Comparison of ENCODE assay signal across 17 mouse cellular contexts in the genomic region with DNA sequence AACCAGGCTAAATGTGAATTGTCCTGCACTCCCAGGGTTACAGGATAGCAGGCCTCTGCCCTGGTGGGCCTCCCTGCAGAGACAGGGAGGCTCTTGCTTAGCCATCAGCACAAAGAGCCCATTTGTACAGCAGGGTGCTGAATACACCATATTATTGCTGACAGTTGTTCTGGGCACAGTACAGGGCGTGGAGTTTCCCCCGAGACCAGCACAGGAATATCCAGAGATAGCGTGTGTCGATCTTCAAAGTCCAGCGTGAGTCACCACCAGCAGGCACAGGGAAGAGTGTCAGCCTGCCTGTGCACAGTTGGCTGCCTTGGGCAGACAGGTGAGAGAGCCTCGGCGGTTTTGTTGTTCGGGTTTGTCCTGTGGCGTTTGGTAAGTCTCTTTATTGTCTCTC.
DNase-seq lines count a peak whose midpoint lies in the region; ATAC-seq lines count a peak whose summit lies in the region.
"Had no signal": no experiment of that assay in that cellular context is flagged by ENCODE, and none has a peak within 500 bp of the region (broad histone marks: within the 10 kb centered on the region; RNA-seq: fewer than 3 reads in every experiment).

No protein-coding gene starts in this region.

- DNase-seq in heart, postnatal 25 days (ENCODE audit: low spot score), result no peak
- no peak for DNase-seq in lung, postnatal 25 days (ENCODE audit: low spot score)
- no peak for DNase-seq in embryonic facial prominence, embryonic 10.5 days (ENCODE audit: low spot score)
- DNase-seq: adrenal gland, postnatal 25 days; cerebellum, adult 11-12 months; gastrocnemius, postnatal 10 days; left cerebral cortex, postnatal 4 days; lung, postnatal 4 days; right cerebral cortex, postnatal 14 days had no signal

- H3K4me2 ChIP-seq in heart, embryonic 15.5 days, result no peak overlapping the region
- no peak overlapping the region for H3K4me2 ChIP-seq in lung, embryonic 16.5 days (ENCODE audit: low read depth, low read length)
- no peak overlapping the region for H3K4me2 ChIP-seq in stomach, embryonic 15.5 days
- H3K4me2 ChIP-seq in kidney, embryonic 16.5 days (replicated peaks; ENCODE audit: low read depth, low read length), result no peak overlapping the region
- H3K4me2 ChIP-seq: forebrain, embryonic 12.5 days; neural tube, embryonic 15.5 days had no signal

- H3K4me1 ChIP-seq in heart, embryonic 15.5 days (replicated peaks), result peaks cover 32% of the 10 kb centered on the region
- H3K4me1 ChIP-seq in lung, embryonic 16.5 days (replicated peaks; ENCODE audit: control insufficient read depth, insufficient read depth, low read length), result peaks cover 29% of the 10 kb centered on the region
- H3K4me1 ChIP-seq in embryonic facial prominence, embryonic 10.5 days, result peaks cover 22% of the 10 kb centered on the region
- peaks cover 25% of the 10 kb centered on the region for H3K4me1 ChIP-seq in stomach, embryonic 15.5 days
- H3K4me1 ChIP-seq in kidney, embryonic 16.5 days (ENCODE audit: insufficient read depth, low read length), result peaks cover 7% of the 10 kb centered on the region

- no peak overlapping the region for H3K9ac ChIP-seq in heart, embryonic 15.5 days
- 0 out of 2 replicates have a peak overlapping the region, but pooled peaks have one; percentile 36 for H3K9ac ChIP-seq in lung, embryonic 16.5 days (ENCODE audit: low read length)
- H3K9ac ChIP-seq in stomach, embryonic 15.5 days, result no peak overlapping the region
- no peak overlapping the region for H3K9ac ChIP-seq in kidney, embryonic 16.5 days (replicated peaks; ENCODE audit: low read length)
- H3K9ac ChIP-seq: forebrain, embryonic 12.5 days; neural tube, embryonic 15.5 days had no signal

- H3K27ac ChIP-seq in heart, embryonic 15.5 days, result peak overlapping the region; percentile 32; the same call in 1 of the 2 replicates
- H3K27ac ChIP-seq in lung, embryonic 16.5 days (ENCODE audit: low read length), result peak overlapping the region; percentile 86
- H3K27ac ChIP-seq in embryonic facial prominence, embryonic 10.5 days (replicated peaks), result 0 out of 2 replicates have a peak overlapping the region, but pooled peaks have one; percentile 27
- peak overlapping the region; percentile 65; the same call in 1 of the 2 replicates for H3K27ac ChIP-seq in stomach, embryonic 15.5 days
- H3K27ac ChIP-seq in kidney, embryonic 16.5 days (ENCODE audit: low read length), result no peak overlapping the region
- H3K27ac ChIP-seq: forebrain, embryonic 12.5 days; neural tube, embryonic 15.5 days had no signal

- no peak overlapping the region for H3K4me3 ChIP-seq in heart, embryonic 15.5 days
- H3K4me3 ChIP-seq in lung, embryonic 16.5 days (ENCODE audit: low read length), result no peak overlapping the region
- H3K4me3 ChIP-seq in embryonic facial prominence, embryonic 10.5 days, result no peak overlapping the region
- no peak overlapping the region for H3K4me3 ChIP-seq in stomach, embryonic 15.5 days (replicated peaks)
- no peak overlapping the region for H3K4me3 ChIP-seq in kidney, embryonic 16.5 days (ENCODE audit: low read length)
- H3K4me3 ChIP-seq: forebrain, embryonic 12.5 days; neural tube, embryonic 15.5 days had no signal

- ATAC-seq in heart, embryonic 15.5 days (replicated peaks; ENCODE audit: insufficient number of reproducible peaks, insufficient read depth, low FRiP score, low read depth), result no peak
- ATAC-seq in lung, embryonic 16.5 days (ENCODE audit: low read depth), result peak; percentile 46; the same call in 1 of the 2 replicates
- peak; percentile 30; the same call in 1 of the 2 replicates for ATAC-seq in stomach, embryonic 15.5 days (ENCODE audit: insufficient read depth, low FRiP score, low read depth)
- no peak for ATAC-seq in kidney, embryonic 16.5 days (ENCODE audit: low FRiP score, low TSS enrichment)
- ATAC-seq: hindbrain, embryonic 16.5 days; midbrain, embryonic 16.5 days had no signal

- H3K9me3 ChIP-seq in heart, embryonic 15.5 days (replicated peaks), result no peaks in the 10 kb centered on the region
- no peaks in the 10 kb centered on the region for H3K9me3 ChIP-seq in lung, embryonic 16.5 days (ENCODE audit: control insufficient read depth, low read length)
- H3K9me3 ChIP-seq in embryonic facial prominence, embryonic 10.5 days, result no peaks in the 10 kb centered on the region
- no peaks in the 10 kb centered on the region for H3K9me3 ChIP-seq in stomach, embryonic 15.5 days
- H3K9me3 ChIP-seq in kidney, embryonic 16.5 days (ENCODE audit: low read length), result no peaks in the 10 kb centered on the region
- H3K9me3 ChIP-seq: forebrain, embryonic 12.5 days; neural tube, embryonic 15.5 days had no signal

- no peaks in the 10 kb centered on the region for H3K27me3 ChIP-seq in heart, embryonic 15.5 days
- no peaks in the 10 kb centered on the region for H3K27me3 ChIP-seq in lung, embryonic 16.5 days (ENCODE audit: control insufficient read depth, insufficient read depth, low read depth, low read length)
- H3K27me3 ChIP-seq in embryonic facial prominence, embryonic 10.5 days (replicated peaks; ENCODE audit: low read depth, poor library complexity, severe bottlenecking), result no peaks in the 10 kb centered on the region
- H3K27me3 ChIP-seq in stomach, embryonic 15.5 days (replicated peaks), result no peaks in the 10 kb centered on the region
- no peaks in the 10 kb centered on the region for H3K27me3 ChIP-seq in kidney, embryonic 16.5 days (ENCODE audit: insufficient read depth, low read length)
- H3K27me3 ChIP-seq: forebrain, embryonic 12.5 days; neural tube, embryonic 15.5 days had no signal

- H3K36me3 ChIP-seq in heart, embryonic 15.5 days, result no peaks in the 10 kb centered on the region
- no peaks in the 10 kb centered on the region for H3K36me3 ChIP-seq in lung, embryonic 16.5 days (ENCODE audit: control insufficient read depth, insufficient read depth, low read length)
- no peaks in the 10 kb centered on the region for H3K36me3 ChIP-seq in embryonic facial prominence, embryonic 10.5 days (replicated peaks)
- no peaks in the 10 kb centered on the region for H3K36me3 ChIP-seq in stomach, embryonic 15.5 days
- H3K36me3 ChIP-seq in kidney, embryonic 16.5 days (ENCODE audit: insufficient read depth, low read length), result no peaks in the 10 kb centered on the region
- H3K36me3 ChIP-seq: forebrain, embryonic 12.5 days; neural tube, embryonic 15.5 days had no signal

- intact Hi-C loops in heart, postnatal 25 days (cut with DNase I), result no loop called here

- 35% methylated on average over 9 of the region's 9 CpGs for WGBS in heart, embryonic 15.5 days
- 46% methylated on average over 9 of the region's 9 CpGs for WGBS in lung, embryonic 16.5 days
- WGBS in embryonic facial prominence, embryonic 10.5 days, result 66% methylated on average over 9 of the region's 9 CpGs
- 36% methylated on average over 9 of the region's 9 CpGs for WGBS in stomach, embryonic 15.5 days
- 63% methylated on average over 9 of the region's 9 CpGs for WGBS in kidney, embryonic 16.5 days

Comparison
In these comparisons a context has a peak if more than half of its experiments do, and no peak if none do; other contexts are left out.
1. ATAC-seq: peak in lung, embryonic 16.5 days (single experiment) and stomach, embryonic 15.5 days (single experiment); none in heart, embryonic 15.5 days (single experiment) and kidney, embryonic 16.5 days (single experiment).